Mouse (Mus musculus): ENCODE results near the gene Stat5b. TPM values are rescaled to one million over a fixed set of nuclear protein-coding genes. Genes with fewer than 3 reads are reported as not detected.
A peak's percentile ranks its signal among the peaks of the same experiment; 100 is the strongest.

Gene Stat5b
- polyA plus RNA-seq, 1 experiment, result not detected

DNA sequence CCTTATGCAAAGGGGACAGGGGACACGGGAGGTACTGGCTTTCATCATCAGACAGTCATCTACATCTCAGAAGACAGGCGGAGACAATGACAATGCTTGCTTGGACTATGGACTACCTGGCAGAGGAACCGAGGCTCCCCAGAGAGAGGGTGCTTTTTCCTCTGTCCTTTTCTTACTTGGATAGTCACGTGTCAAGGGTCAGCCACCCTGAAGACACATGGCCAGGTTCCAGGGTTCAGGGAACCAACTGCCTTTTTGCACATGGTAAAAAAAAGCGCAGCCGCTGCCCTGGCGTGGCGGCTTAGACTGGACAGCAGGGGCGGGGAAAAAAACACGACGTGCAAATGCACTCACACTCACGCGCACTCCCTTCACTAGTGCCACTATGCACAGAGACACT lies 68.0 kb downstream of the Stat5b start:
- H3K27ac ChIP-seq (ENCODE audit: insufficient read depth, low read depth, low read length), result no peak overlapping the region

DNA sequence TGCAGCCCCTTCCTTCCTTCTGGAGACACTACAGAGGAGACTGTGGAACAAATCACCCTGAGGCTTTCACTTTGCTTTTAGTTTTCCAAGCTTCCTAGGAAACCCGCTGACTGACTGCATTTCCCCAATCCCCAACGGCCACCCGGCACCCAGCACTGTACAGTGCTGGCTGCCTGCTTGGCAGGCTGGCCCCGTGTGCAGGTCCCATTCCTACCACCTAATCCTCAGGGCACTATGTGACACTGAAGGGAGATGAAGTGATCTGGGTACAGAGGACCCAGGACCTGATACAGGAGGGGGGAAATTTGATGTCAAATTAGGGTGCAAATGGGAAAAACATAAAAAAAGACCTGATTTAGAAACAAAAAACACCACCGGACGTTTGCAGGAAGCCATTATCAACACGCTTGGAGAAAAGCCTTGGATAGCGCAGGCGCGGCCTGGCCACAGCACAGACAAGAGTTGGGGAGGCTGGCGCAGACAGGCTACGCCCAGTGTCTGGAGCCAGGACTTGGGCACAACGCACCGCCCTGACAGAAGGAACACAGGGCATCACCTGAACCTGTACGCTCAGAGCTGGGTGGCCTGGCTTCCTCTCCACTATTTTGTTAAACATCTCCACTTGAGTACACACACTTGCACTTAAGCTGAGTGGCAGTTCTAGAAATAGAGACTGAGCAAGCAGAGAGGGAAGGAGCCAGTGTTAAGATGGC lies 68.6 kb downstream of the Stat5b start:
- no peak for TF ChIP-seq CTCF (IDR thresholded peaks at IDR 0.05; ENCODE audit: insufficient read depth, low read depth, low read length)
- peaks cover 2% of the 10 kb centered on the region; the same call in 1 of the 2 replicates for H3K4me1 ChIP-seq (ENCODE audit: control insufficient read depth, insufficient read depth, low read length)
- no peak overlapping the region for H3K4me3 ChIP-seq (ENCODE audit: insufficient read depth, low read depth, low read length)
- WGBS, result 84% methylated on average over 15 of the region's 15 CpGs
- no peak overlapping the region for H3K27ac ChIP-seq (ENCODE audit: insufficient read depth, low read depth, low read length)

More for the DNA sequence above, 68.0 kb downstream of the Stat5b start:
- Histone ChIP-seq H3K4me3 (ENCODE audit: insufficient read depth, low read depth, low read length) (no peak overlapping the region), H3K4me1 (ENCODE audit: control insufficient read depth, insufficient read depth, low read length) (peaks cover 2% of the 10 kb centered on the region; the same call in 1 of the 2 replicates)
- 90% methylated on average over 13 of the region's 13 CpGs for WGBS
- no peak for TF ChIP-seq POLR2A (IDR thresholded peaks at IDR 0.05; ENCODE audit: insufficient read depth, low read depth, low read length)
- no peak for TF ChIP-seq CTCF (IDR thresholded peaks at IDR 0.05; ENCODE audit: insufficient read depth, low read depth, low read length)

DNA sequence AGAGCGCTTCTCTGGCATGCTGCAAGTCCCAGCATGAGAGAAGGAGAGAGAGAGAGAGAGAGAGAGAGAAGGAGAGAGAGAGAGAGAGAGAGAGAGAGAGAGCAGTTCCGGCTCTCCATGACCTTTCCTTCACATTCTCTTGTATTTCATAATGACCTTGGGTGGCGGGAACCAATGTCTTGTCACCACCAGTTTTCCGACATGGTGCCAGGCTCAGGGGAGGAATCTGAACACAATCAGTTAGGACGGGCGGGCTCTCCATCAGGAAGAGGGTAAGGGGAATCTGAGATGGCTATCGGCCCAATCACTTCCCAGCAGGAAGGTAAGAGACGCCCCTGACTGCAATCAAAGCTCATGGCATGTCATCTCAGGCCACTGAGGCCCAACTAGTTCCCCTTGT lies 70.3 kb downstream of the Stat5b start:
- no peak overlapping the region for H3K27ac ChIP-seq (ENCODE audit: insufficient read depth, low read depth, low read length)
- 87% methylated on average over 8 of the region's 8 CpGs for WGBS
- peaks cover 2% of the 10 kb centered on the region; the same call in 1 of the 2 replicates for H3K4me1 ChIP-seq (ENCODE audit: control insufficient read depth, insufficient read depth, low read length)

DNA sequence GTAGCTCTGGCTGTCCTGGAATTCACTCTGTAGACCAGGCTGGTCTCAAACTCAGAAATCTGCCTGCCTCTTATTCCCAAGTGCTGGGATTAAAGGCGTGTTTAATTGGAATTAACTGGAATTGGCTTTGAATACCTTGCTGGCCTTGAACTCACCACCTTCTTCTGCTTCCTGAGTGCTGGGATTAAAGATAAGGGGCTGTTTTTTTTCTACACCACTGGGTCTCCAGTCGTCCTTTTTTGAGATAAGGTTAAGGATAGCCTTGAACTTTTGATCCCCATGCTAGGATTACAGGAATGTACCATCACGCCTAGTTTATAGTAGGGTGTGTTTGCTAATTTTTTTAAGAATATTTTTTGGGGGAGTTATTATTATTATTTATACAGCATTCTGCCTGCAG lies 72.5 kb downstream of the Stat5b start:
- TF ChIP-seq CTCF (IDR thresholded peaks at IDR 0.05; ENCODE audit: insufficient read depth, low read depth, low read length), result no peak
- TF ChIP-seq POLR2A (IDR thresholded peaks at IDR 0.05; ENCODE audit: insufficient read depth, low read depth, low read length), result no peak
- H3K4me1 ChIP-seq (ENCODE audit: control insufficient read depth, insufficient read depth, low read length), result peaks cover 2% of the 10 kb centered on the region; the same call in 1 of the 2 replicates
- 88% methylated on average over 3 of the region's 3 CpGs for WGBS
- no peak overlapping the region for H3K27ac ChIP-seq (ENCODE audit: insufficient read depth, low read depth, low read length)
- no peak overlapping the region for H3K4me3 ChIP-seq (ENCODE audit: insufficient read depth, low read depth, low read length)

More for the DNA sequence above, 70.3 kb downstream of the Stat5b start:
- TF ChIP-seq CTCF (IDR thresholded peaks at IDR 0.05; ENCODE audit: insufficient read depth, low read depth, low read length) (no peak), POLR2A (IDR thresholded peaks at IDR 0.05; ENCODE audit: insufficient read depth, low read depth, low read length) (no peak)
- no peak overlapping the region for H3K4me3 ChIP-seq (ENCODE audit: insufficient read depth, low read depth, low read length)

DNA sequence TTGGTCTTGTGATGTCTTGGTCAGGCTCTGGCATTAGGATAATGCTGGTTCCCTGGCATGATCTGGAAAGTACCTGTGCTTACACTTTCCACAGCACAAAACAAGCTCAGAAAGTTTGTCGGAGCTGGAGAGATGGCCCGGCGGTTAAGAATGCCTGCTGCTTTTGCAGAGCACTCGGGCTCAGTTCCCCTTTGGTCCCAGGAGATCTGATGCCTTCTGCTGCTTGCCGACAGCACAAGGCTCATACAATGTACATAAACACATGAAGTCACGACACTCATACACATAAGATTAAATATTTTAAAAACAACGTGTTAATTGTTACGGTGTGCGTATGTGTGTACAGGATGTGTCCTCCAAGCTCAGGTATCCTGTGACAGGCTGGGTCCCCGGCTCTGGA lies 74.6 kb downstream of the Stat5b start:
- TF ChIP-seq POLR2A (IDR thresholded peaks at IDR 0.05; ENCODE audit: insufficient read depth, low read depth, low read length), result no peak
- no peak for TF ChIP-seq CTCF (IDR thresholded peaks at IDR 0.05; ENCODE audit: insufficient read depth, low read depth, low read length)

DNA sequence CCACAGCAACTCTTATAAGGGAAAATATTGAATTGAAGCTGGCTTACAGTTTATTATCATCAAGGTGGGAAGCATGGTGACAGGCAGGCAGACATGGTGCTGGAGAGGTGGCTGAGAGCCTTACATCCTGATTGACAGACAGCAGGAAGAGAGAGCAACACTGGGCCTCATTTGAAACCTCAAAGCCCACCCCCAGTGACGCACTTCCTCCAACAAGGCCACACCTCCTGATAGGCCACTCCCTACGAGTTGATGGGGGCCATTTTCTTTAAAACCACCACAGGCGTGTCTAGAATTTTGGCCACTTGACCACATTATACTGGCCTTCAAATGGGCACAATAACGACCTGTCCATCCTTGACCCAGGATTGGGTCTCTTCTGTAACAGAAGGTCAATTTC lies 76.3 kb downstream of the Stat5b start:
- TF ChIP-seq POLR2A (IDR thresholded peaks at IDR 0.05; ENCODE audit: insufficient read depth, low read depth, low read length) (no peak), CTCF (IDR thresholded peaks at IDR 0.05; ENCODE audit: insufficient read depth, low read depth, low read length) (no peak)
- WGBS, result 85% methylated on average over 4 of the region's 4 CpGs

More for the DNA sequence above, 74.6 kb downstream of the Stat5b start:
- peaks cover 3% of the 10 kb centered on the region for H3K4me1 ChIP-seq (ENCODE audit: control insufficient read depth, insufficient read depth, low read length)
- 87% methylated on average over 10 of the region's 10 CpGs for WGBS
- H3K4me3 ChIP-seq (ENCODE audit: insufficient read depth, low read depth, low read length), result no peak overlapping the region
- no peak overlapping the region for H3K27ac ChIP-seq (ENCODE audit: insufficient read depth, low read depth, low read length)

DNA sequence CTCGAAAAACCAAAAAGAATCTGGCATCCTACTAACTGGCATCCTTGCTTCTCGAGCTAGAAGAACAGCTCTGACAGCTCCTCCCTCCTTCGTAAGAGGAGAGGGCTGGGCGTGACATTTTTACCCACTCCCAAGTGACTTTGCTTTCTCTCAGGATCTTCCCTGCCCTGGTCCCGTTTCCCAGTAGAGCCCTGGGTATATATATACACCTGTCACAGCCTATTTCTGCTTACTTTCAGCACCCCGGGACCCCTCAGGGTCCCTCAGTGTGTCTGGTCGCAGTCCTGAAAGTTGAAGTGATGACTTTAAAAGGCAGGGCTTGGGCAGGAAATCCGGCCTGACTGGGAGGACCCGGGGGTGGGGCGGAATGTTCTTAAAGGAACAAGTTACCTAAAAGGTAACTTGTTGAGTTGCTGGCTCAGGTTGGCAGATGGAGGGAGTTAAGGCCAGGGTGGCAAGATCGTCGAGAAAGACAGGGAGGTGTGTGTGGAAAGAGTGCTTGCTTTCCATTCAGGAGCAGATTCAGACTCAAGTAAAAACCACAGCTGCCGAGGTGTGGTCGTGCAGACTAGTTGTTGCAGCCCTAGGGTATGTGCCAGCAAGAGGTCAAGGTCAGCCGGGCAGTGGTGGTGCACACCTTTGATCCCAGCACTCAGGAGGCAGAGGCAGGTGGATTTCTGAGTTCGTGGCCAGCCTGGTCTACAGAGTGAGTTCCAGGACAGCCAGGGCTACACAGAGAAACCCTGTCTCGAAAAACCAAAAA lies 79.7 kb downstream of the Stat5b start, which contains the start of gene Ghdc:
Ghdc (minus strand) TSS at position 312 of the 763 bp plus-strand sequence.
- TF ChIP-seq CTCF (IDR thresholded peaks at IDR 0.05; ENCODE audit: insufficient read depth, low read depth, low read length) (no peak), POLR2A (IDR thresholded peaks at IDR 0.05; ENCODE audit: insufficient read depth, low read depth, low read length) (no peak)
- WGBS, result 21% methylated on average over 17 of the region's 17 CpGs
- no peak within 1 kb of the TSS for H3K27ac ChIP-seq (ENCODE audit: insufficient read depth, low read depth, low read length)
- peaks cover 10% of the 10 kb centered on the region for H3K4me1 ChIP-seq (ENCODE audit: control insufficient read depth, insufficient read depth, low read length)
- H3K4me3 ChIP-seq (ENCODE audit: insufficient read depth, low read depth, low read length), result peak within 1 kb of the TSS; percentile 49

More for the DNA sequence above, 76.3 kb downstream of the Stat5b start:
- H3K27ac ChIP-seq (ENCODE audit: insufficient read depth, low read depth, low read length), result no peak overlapping the region
- H3K4me1 ChIP-seq (ENCODE audit: control insufficient read depth, insufficient read depth, low read length), result peaks cover 10% of the 10 kb centered on the region
- no peak overlapping the region for H3K4me3 ChIP-seq (ENCODE audit: insufficient read depth, low read depth, low read length)

DNA sequence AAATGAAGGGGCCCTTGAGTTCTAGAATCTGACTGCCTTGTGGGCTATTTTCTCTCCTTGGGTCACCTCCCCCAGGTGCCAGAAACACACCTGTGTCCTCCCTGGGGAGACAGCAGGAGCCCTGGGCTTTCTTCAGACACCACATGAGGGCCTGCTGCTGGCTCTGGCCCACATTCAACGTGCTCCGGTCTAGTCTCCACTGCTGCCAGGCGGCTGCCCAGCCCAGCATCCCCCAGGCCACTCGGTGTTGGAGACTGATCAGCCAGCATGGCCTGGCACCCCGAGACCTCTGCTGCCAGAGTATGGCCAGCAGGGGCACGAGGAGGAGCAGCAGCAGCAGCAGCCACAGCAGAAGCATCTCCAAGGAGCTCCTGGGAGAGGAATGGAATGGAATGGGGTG lies 80.5 kb downstream of the Stat5b start:
- TF ChIP-seq POLR2A (IDR thresholded peaks at IDR 0.05; ENCODE audit: insufficient read depth, low read depth, low read length), result no peak
- no peak for TF ChIP-seq CTCF (IDR thresholded peaks at IDR 0.05; ENCODE audit: insufficient read depth, low read depth, low read length)
- 30% methylated on average over 6 of the region's 6 CpGs for WGBS

DNA sequence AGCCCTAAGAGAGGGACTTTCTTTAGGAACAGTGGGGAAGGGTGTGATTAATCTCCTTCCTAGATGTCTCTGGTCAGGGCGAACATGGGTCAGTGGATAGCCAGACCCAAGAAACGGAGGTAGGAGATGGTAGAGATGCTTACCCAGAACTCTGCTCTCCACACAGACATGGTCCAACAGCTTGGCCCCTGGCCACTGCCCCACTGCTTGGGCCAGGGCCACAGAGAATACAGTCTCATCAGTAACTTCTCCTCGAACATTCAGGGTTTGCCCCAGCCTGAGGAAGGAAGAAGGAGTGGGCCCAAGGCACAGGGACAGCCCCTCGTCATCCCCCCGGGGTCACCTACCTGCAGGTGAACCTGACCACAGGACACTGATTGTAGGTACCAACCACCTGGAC lies 82.7 kb downstream of the Stat5b start:
- TF ChIP-seq POLR2A (IDR thresholded peaks at IDR 0.05; ENCODE audit: insufficient read depth, low read depth, low read length) (no peak), CTCF (IDR thresholded peaks at IDR 0.05; ENCODE audit: insufficient read depth, low read depth, low read length) (no peak)
- Histone ChIP-seq H3K4me3 (ENCODE audit: insufficient read depth, low read depth, low read length) (no peak overlapping the region), H3K4me1 (ENCODE audit: control insufficient read depth, insufficient read depth, low read length) (peaks cover 10% of the 10 kb centered on the region), H3K27ac (ENCODE audit: insufficient read depth, low read depth, low read length) (no peak overlapping the region)
- WGBS, result 95% methylated on average over 5 of the region's 5 CpGs

More for the DNA sequence above, 80.5 kb downstream of the Stat5b start:
- Histone ChIP-seq H3K27ac (ENCODE audit: insufficient read depth, low read depth, low read length) (no peak overlapping the region), H3K4me3 (ENCODE audit: insufficient read depth, low read depth, low read length) (peak overlapping the region; percentile 49), H3K4me1 (ENCODE audit: control insufficient read depth, insufficient read depth, low read length) (peaks cover 10% of the 10 kb centered on the region)
